Mouse (Mus musculus): ENCODE measurements around the gene Ubxn6. TPM values are rescaled to one million over a fixed set of nuclear protein-coding genes. Genes with fewer than 3 reads are reported as not detected.
"Not testable (repeated sequence)": the region's sequence is repeated elsewhere in the genome, so short reads cannot be mapped to it uniquely, and the experiment has no call there.

Ubxn6 gene
- polyA plus RNA-seq, 1 experiment from 2014 or later: 52.7 TPM

DNA sequence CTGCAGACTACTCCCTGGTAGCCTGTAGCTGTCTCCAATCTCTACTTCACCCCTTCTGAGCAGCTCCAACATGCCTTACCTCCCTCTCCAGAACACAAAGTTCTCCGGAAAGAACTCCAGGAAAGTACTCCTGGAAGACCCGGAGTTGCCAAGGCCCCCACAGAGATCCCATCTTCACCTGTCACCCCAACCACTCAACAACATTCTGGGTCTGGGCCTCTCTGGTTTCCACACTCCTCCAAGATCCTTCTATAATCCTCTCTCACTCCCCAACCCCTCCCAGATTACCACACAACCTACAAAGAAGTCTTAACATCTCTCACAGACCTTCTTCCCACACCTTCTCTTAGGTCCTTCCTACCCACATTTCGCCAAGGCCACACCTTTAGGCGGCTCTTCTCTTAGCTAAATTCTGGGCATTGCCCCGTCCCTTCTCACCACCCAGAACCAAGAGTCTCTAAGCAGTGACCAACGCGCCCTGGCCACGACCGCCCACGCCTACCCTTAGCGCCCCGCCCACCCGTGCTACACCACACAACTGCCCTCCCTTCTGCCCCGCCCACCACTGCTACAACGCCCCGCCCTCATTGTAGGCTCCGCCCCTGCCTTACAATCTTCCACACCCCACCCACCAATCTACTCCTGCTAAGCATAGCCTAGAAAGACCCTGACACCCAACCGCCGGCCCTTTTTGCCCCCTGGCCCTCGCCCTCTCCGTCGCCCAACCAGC is 566 bp downstream of the Ubxn6 start:
- no peaks in the 10 kb centered on the region for H3K9me3 ChIP-seq
- peaks cover 30% of the 10 kb centered on the region for H3K36me3 ChIP-seq
- no peaks in the 10 kb centered on the region for H3K27me3 ChIP-seq
- H3K27ac ChIP-seq: peak overlapping the region; percentile 94
- H3K4me3 ChIP-seq: peak overlapping the region; percentile 73
- H3K9ac ChIP-seq: peak overlapping the region; percentile 65
- 0 out of 2 replicates have a peak, but pooled peaks have one; percentile 0 for ATAC-seq (ENCODE audit: insufficient number of reproducible peaks, insufficient read depth, low FRiP score, low TSS enrichment)
- 8% methylated on average over 22 of the region's 22 CpGs for WGBS
- H3K4me2 ChIP-seq (replicated peaks): peak overlapping the region; percentile 57
- H3K4me1 ChIP-seq: peaks cover 17% of the 10 kb centered on the region

GRCm38 (mm10) chr17:56072243-56072642 is 2.6 kb downstream of the Ubxn6 start:
- Histone ChIP-seq H3K4me1 (peaks cover 17% of the 10 kb centered on the region), H3K27ac (no peak overlapping the region), H3K9ac (no peak overlapping the region), H3K4me2 (replicated peaks) (no peak overlapping the region), H3K4me3 (no peak overlapping the region), H3K9me3 (no peaks in the 10 kb centered on the region), H3K36me3 (peaks cover 50% of the 10 kb centered on the region), H3K27me3 (no peaks in the 10 kb centered on the region)
- ATAC-seq (ENCODE audit: insufficient number of reproducible peaks, insufficient read depth, low FRiP score, low TSS enrichment): no peak
- WGBS: 93% methylated on average over 5 of the region's 5 CpGs

DNA sequence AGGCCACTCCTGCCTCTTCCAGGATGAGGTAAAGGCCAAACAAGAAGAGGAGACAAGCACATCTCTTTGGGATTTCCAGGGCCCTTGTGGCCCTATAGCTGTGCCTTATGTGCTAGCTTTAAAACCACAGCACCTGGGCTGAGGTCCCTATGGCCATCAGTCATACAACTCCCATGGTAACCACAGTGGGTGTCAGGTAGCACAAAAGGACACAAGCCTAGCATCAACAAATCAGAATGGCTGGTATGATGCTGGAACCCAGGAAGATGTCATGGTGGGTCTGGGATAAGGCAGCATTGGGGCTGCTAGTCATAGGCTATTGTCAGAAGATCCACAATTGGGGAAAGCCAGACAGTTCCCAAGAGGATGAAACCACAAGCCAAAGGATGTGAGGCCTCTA is 3.7 kb downstream of the Ubxn6 start:
- H3K36me3 ChIP-seq: peaks cover 61% of the 10 kb centered on the region

DNA sequence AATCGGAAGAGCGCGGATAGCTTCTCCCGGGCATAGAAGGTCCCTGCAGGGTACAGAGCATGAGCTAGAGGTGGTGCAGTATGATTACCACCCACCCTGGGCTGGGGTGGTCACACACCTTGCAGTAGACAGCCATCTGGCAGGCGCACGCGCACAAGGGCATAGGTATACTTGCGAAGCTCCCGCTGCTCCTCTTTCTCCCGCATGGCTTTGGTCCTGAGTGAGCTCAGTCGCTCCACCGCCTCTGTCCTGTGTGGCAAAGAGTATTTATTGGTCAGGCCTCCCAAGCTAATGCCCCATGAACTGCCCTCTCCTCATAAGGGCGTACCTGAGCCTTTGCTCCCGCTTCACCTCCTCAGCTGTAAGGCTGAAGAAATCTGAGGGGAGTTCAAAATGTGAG is 5.8 kb downstream of the Ubxn6 start:
- H3K4me3 ChIP-seq: no peak overlapping the region
- H3K27me3 ChIP-seq: no peaks in the 10 kb centered on the region
- no peak overlapping the region for H3K4me2 ChIP-seq (replicated peaks)
- ATAC-seq (ENCODE audit: insufficient number of reproducible peaks, insufficient read depth, low FRiP score, low TSS enrichment): no peak
- 93% methylated on average over 14 of the region's 14 CpGs for WGBS
- H3K4me1 ChIP-seq: peaks cover 7% of the 10 kb centered on the region; the same call in 1 of the 2 replicates
- H3K9ac ChIP-seq: no peak overlapping the region
- no peak overlapping the region for H3K27ac ChIP-seq
- peaks cover 81% of the 10 kb centered on the region for H3K36me3 ChIP-seq
- no peaks in the 10 kb centered on the region for H3K9me3 ChIP-seq

More for the DNA sequence above, 3.7 kb downstream of the Ubxn6 start:
- ATAC-seq (ENCODE audit: insufficient number of reproducible peaks, insufficient read depth, low FRiP score, low TSS enrichment): no peak
- H3K4me2 ChIP-seq (replicated peaks): no peak overlapping the region
- no peaks in the 10 kb centered on the region for H3K9me3 ChIP-seq
- H3K4me1 ChIP-seq: peaks cover 17% of the 10 kb centered on the region
- H3K9ac ChIP-seq: no peak overlapping the region
- no peaks in the 10 kb centered on the region for H3K27me3 ChIP-seq
- no peak overlapping the region for H3K4me3 ChIP-seq
- H3K27ac ChIP-seq: no peak overlapping the region

GRCm38 (mm10) chr17:56066451-56066850 is 8.4 kb downstream of the Ubxn6 start:
- no peaks in the 10 kb centered on the region for H3K9me3 ChIP-seq

DNA sequence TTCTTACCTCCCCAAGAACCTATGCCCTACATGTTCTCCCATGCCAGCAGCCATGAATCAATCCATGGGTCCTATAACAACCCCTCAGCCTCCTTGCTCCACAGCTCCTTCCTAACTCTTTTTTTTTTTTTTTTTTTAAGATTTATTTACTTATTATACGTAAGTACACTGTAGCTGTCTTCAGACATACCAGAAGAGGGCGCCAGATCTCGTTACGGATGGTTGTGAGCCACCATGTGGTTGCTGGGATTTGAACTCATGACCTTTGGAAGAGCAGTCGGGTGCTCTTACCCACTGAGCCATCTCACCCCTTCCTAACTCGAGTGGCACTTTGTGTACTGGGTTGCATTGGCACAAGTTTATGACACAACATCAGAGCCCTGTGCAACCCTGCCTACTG is 9.1 kb downstream of the Ubxn6 start:
- peaks cover 99% of the 10 kb centered on the region for H3K36me3 ChIP-seq
- H3K4me1 ChIP-seq; H3K27ac ChIP-seq; H3K9ac ChIP-seq; H3K4me2 ChIP-seq (replicated peaks); H3K4me3 ChIP-seq; H3K27me3 ChIP-seq; ATAC-seq (ENCODE audit: insufficient number of reproducible peaks, insufficient read depth, low FRiP score, low TSS enrichment); H3K9me3 ChIP-seq: not testable (repeated sequence)
- WGBS: 82% methylated on average over 6 of the region's 6 CpGs

More at GRCm38 (mm10) chr17:56066451-56066850, 8.4 kb downstream of the Ubxn6 start:
- H3K27ac ChIP-seq: no peak overlapping the region
- no peak overlapping the region for H3K9ac ChIP-seq
- H3K27me3 ChIP-seq: no peaks in the 10 kb centered on the region
- no peak overlapping the region for H3K4me3 ChIP-seq
- ATAC-seq (ENCODE audit: insufficient number of reproducible peaks, insufficient read depth, low FRiP score, low TSS enrichment): no peak
- H3K4me2 ChIP-seq (replicated peaks): no peak overlapping the region
- H3K36me3 ChIP-seq: peaks cover 99% of the 10 kb centered on the region
- H3K4me1 ChIP-seq: no peaks in the 10 kb centered on the region

DNA sequence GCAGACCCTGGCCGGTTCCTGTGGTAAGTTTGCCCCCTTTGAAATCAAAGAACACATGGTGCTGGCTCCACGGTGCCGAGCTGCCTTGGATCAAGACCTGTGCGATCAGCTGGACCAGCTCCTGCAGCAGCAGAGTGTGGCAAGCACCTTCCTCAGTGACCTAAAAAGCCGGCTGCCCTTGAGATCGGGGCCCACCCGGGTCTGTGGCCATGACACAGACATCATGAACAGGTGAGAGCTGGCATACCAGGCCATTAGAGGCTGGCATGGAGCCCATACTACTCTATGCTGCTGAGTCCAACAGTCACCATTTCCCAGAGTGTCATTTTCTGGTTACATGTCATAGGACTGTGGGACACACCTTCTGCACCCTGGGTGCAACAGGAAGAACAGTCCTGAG is 12.7 kb downstream of the Ubxn6 start:
- no peak overlapping the region for H3K4me2 ChIP-seq (replicated peaks)
- H3K9me3 ChIP-seq: no peaks in the 10 kb centered on the region
- no peak overlapping the region for H3K27ac ChIP-seq
- ATAC-seq (ENCODE audit: insufficient number of reproducible peaks, insufficient read depth, low FRiP score, low TSS enrichment): no peak
- 93% methylated on average over 7 of the region's 7 CpGs for WGBS
- no peaks in the 10 kb centered on the region for H3K4me1 ChIP-seq
- no peaks in the 10 kb centered on the region for H3K27me3 ChIP-seq
- H3K36me3 ChIP-seq: peaks cover 98% of the 10 kb centered on the region
- no peak overlapping the region for H3K9ac ChIP-seq
- H3K4me3 ChIP-seq: no peak overlapping the region

DNA sequence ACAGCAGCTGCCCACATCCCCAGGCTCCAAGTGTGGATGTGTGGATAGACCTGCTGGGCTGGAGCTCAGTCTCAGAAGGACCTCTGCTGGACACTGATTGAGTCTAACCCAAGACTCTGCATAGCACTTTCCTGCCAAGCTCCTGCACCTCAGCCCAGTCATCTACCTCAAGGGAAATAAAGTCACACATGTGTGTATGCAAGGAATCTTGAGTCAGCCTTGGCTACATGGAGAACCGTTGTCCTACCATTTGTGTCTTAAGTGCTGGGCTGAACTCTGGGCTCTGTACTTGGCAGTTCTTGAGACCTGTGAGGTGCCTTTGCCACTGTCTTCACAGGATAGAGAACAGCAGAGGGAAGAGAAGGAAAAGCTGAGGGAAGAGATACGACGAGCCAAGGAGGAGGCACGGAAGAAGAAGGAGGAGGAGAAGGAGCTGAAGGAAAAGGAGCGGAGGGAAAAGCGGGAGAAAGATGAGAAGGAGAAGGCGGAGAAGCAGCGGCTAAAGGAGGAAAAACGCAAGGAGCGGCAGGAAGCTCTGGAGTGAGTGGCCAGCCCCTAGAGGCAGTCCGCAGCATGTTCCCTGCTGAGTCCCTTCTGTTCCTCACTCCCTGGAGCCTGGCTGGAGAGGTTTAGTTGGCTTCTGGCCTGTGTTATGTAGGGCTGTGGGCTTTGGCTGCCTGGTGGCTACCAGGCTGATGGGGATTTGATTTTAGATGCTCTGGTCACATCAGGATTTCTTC is 17.3 kb downstream of the Ubxn6 start:
- Histone ChIP-seq H3K4me2 (replicated peaks) (no peak overlapping the region), H3K27ac (no peak overlapping the region), H3K36me3 (peaks cover 83% of the 10 kb centered on the region), H3K9me3 (no peaks in the 10 kb centered on the region), H3K27me3 (no peaks in the 10 kb centered on the region), H3K4me3 (no peak overlapping the region), H3K9ac (no peak overlapping the region), H3K4me1 (no peaks in the 10 kb centered on the region)
- no peak for ATAC-seq (ENCODE audit: insufficient number of reproducible peaks, insufficient read depth, low FRiP score, low TSS enrichment)
- WGBS: 75% methylated on average over 11 of the region's 11 CpGs

DNA sequence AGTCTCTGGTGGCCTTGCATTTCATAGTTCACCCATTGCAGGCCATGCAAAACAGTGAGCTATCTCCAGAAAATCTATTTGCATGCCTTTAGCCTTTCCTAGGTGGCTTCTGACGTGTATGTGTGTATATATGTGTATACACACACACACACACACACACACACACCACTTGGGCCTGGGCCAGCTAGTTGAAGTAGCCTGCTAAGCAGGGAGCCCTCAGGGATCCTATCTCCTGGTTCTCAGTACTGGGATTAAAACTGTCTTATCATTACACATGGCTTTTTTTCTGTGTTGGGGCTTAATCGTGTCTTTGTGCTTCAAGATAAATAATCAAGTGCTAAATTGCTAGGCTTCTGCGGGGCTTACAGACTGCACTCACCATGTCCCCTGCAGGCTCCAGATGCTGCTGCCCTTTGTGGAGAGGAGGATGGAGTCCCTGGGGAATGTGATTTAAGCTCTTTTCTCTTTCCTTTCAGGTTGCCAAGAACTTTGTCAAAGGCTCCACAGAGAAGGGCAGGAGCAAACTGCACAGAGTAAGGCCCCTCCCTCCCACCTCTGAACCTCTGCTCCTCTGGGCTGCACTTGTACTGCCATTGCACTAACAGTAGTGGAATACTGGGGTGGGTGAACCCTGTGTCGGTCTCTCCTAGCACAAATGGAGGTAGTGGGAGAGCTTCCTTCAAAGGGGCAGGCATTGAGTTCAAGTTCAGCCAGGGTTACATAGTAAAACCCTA is 18.7 kb downstream of the Ubxn6 start:
- 73% methylated on average over 4 of the region's 4 CpGs for WGBS
- peaks cover 77% of the 10 kb centered on the region for H3K36me3 ChIP-seq

DNA sequence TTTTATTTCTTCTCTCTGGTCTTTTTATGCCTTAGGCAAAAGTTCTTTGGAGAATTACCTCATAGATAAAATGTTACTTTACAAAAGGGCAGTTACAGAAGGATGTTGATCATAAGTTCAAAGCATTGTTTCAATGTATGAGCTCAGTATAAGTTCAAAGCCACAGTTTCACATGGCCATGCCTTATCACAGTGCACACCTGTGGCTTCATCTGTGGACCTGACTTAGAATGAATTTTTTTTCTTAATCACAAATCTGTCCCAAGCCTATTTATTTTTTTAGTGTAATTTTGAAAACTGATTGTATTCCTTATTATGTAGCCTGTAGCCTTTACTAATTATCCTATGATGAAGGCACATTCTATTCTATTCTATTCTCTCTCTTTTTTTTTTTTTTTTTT is 19.9 kb downstream of the Ubxn6 start:
- ATAC-seq (ENCODE audit: insufficient number of reproducible peaks, insufficient read depth, low FRiP score, low TSS enrichment): no peak
- Histone ChIP-seq H3K36me3 (peaks cover 77% of the 10 kb centered on the region), H3K9ac (no peak overlapping the region), H3K27me3 (no peaks in the 10 kb centered on the region), H3K27ac (no peak overlapping the region), H3K9me3 (no peaks in the 10 kb centered on the region), H3K4me3 (no peak overlapping the region), H3K4me2 (replicated peaks) (no peak overlapping the region), H3K4me1 (no peaks in the 10 kb centered on the region)

More for the DNA sequence above, 18.7 kb downstream of the Ubxn6 start:
- peak overlapping the region; percentile 9; the same call in 1 of the 2 replicates for H3K9ac ChIP-seq
- no peak overlapping the region for H3K27ac ChIP-seq
- no peaks in the 10 kb centered on the region for H3K4me1 ChIP-seq
- H3K4me2 ChIP-seq (replicated peaks): no peak overlapping the region
- H3K9me3 ChIP-seq: no peaks in the 10 kb centered on the region
- no peaks in the 10 kb centered on the region for H3K27me3 ChIP-seq
- no peak for ATAC-seq (ENCODE audit: insufficient number of reproducible peaks, insufficient read depth, low FRiP score, low TSS enrichment)
- H3K4me3 ChIP-seq: no peak overlapping the region

GRCm38 (mm10) chr17:56051369-56051768 is 23.5 kb downstream of the Ubxn6 start:
- peaks cover 79% of the 10 kb centered on the region for H3K36me3 ChIP-seq

DNA sequence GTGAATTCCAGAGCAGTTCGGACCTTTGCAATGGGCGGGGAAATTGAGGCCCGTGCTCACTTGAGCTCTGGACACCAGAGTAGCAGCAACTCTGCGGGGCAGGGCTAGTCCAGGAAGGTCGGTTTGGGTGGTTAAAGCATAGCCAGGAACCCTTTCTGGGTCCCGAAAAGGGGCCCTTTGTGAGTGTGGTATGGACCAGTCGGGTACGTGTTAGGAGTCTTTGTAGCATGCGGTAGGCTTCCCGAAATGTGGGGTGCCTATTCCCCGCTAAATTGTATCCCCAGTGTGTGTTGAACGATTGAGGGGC is 34.0 kb downstream of the Ubxn6 start:
- H3K27ac ChIP-seq: peak overlapping the region; percentile 84
- H3K9ac ChIP-seq: peak overlapping the region; percentile 83
- 1% methylated on average over 12 of the region's 12 CpGs for WGBS

More at GRCm38 (mm10) chr17:56051369-56051768, 23.5 kb downstream of the Ubxn6 start:
- Histone ChIP-seq H3K27ac (no peak overlapping the region), H3K9ac (no peak overlapping the region), H3K4me3 (no peak overlapping the region), H3K9me3 (no peaks in the 10 kb centered on the region), H3K4me2 (replicated peaks) (no peak overlapping the region), H3K27me3 (no peaks in the 10 kb centered on the region), H3K4me1 (no peaks in the 10 kb centered on the region)
- WGBS: 86% methylated on average over 5 of the region's 5 CpGs
- ATAC-seq (ENCODE audit: insufficient number of reproducible peaks, insufficient read depth, low FRiP score, low TSS enrichment): 0 out of 2 replicates have a peak, but pooled peaks have one; percentile 62

More for the DNA sequence above, 34.0 kb downstream of the Ubxn6 start:
- Histone ChIP-seq H3K27me3 (no peaks in the 10 kb centered on the region), H3K4me1 (peaks cover 14% of the 10 kb centered on the region), H3K36me3 (peaks cover 25% of the 10 kb centered on the region), H3K4me3 (peak overlapping the region; percentile 83), H3K4me2 (replicated peaks) (peak overlapping the region; percentile 73), H3K9me3 (no peaks in the 10 kb centered on the region)
- no peak for ATAC-seq (ENCODE audit: insufficient number of reproducible peaks, insufficient read depth, low FRiP score, low TSS enrichment)

Measured in embryonic facial prominence, embryonic 12.5 days (tissue).